Mouse (Mus musculus) G1E (cell line): Measurements from ENCODE around the gene Mthfd2l.

ENCODE experiments used
- CTCF ChIP-seq: IDR thresholded peaks from 2 replicates; pipeline ENCODE4 v1.5.1; 2012; ENCODE audit warnings: low read depth, low read length, inconsistent platforms, mixed read lengths
- TAL1 ChIP-seq: conservative IDR thresholded peaks from 2 replicates; pipeline ENCODE4 v1.6.1; 2012; ENCODE audit warnings: low read depth, low read length, inconsistent platforms, mixed read lengths

GRCm38 (mm10) chr5:90908983-90909382 lies 21.9 kb upstream of the Mthfd2l start:
- TF ChIP-seq TAL1 (no peak), CTCF (peak; percentile 33; the same call in 1 of the 2 replicates)
